Mouse (Mus musculus) lung, adult 18-20 months (tissue): ENCODE results near the gene Abcc6.
A peak's percentile ranks its signal among the peaks of the same experiment; 100 is the strongest.

ENCODE experiments used
- DNase-seq, 2 experiments: peaks; one replicate each; pipeline ENCODE4 v3.0.0; 2022; ENCODE audit warnings: mixed read lengths in 2 of 2

Gene Abcc6

GRCm38 (mm10) chr7:46030145-46030488, at the start of gene Abcc6:
Gene Abcc6, minus strand, starts transcription at chr7:46030302.
- peak in 1 of 2 experiments; percentile 20 for DNase-seq

GRCm38 (mm10) chr7:46077675-46078074, 47.6 kb upstream of the Abcc6 start:
- DNase-seq, result no peak

- no peak for DNase-seq
Measured at GRCm38 (mm10) chr7:46076844-46077243, 46.7 kb upstream of the Abcc6 start.

GRCm38 (mm10) chr7:46068831-46069230, 38.7 kb upstream of the Abcc6 start:
- DNase-seq, result no peak

- DNase-seq, result no peak
Measured at GRCm38 (mm10) chr7:46063296-46063695, 33.2 kb upstream of the Abcc6 start.

- DNase-seq, result no peak
Measured at GRCm38 (mm10) chr7:46061614-46062013, 31.5 kb upstream of the Abcc6 start.

- DNase-seq, result no peak
Measured at GRCm38 (mm10) chr7:46060688-46061087, 30.6 kb upstream of the Abcc6 start.

GRCm38 (mm10) chr7:46058882-46059281, 28.8 kb upstream of the Abcc6 start:
- DNase-seq, result no peak

GRCm38 (mm10) chr7:46053566-46053965, 23.5 kb upstream of the Abcc6 start:
- no peak for DNase-seq

- no peak for DNase-seq
Measured at GRCm38 (mm10) chr7:46052161-46052821, 22.2 kb upstream of the Abcc6 start.

GRCm38 (mm10) chr7:46049981-46050380, 19.9 kb upstream of the Abcc6 start:
- DNase-seq, result no peak

GRCm38 (mm10) chr7:46047873-46048562, 17.9 kb upstream of the Abcc6 start:
- no peak for DNase-seq

- DNase-seq, result no peak
Measured at GRCm38 (mm10) chr7:46045882-46046281, 15.8 kb upstream of the Abcc6 start.

- no peak for DNase-seq
Measured at GRCm38 (mm10) chr7:46044106-46044505, 14.0 kb upstream of the Abcc6 start.

- no peak for DNase-seq
Measured at GRCm38 (mm10) chr7:46039873-46040272, 9.8 kb upstream of the Abcc6 start.

- DNase-seq, result no peak
Measured at GRCm38 (mm10) chr7:46037433-46037832, 7.3 kb upstream of the Abcc6 start.

- DNase-seq, result no peak
Measured at GRCm38 (mm10) chr7:46035468-46035867, 5.4 kb upstream of the Abcc6 start.

- no peak for DNase-seq
Measured at GRCm38 (mm10) chr7:46034991-46035390, 4.9 kb upstream of the Abcc6 start.

GRCm38 (mm10) chr7:46033870-46034337, 3.8 kb upstream of the Abcc6 start:
- no peak for DNase-seq

- DNase-seq, result peak; percentile 96 to 97
Measured at GRCm38 (mm10) chr7:46033109-46033869, 3.2 kb upstream of the Abcc6 start, which contains the start of gene Nomo1. Gene Nomo1, plus strand, starts transcription at chr7:46033698.

GRCm38 (mm10) chr7:46031075-46031474, 973 bp upstream of the Abcc6 start:
- DNase-seq, result no peak

- DNase-seq, result no peak
Measured at GRCm38 (mm10) chr7:46029299-46030144, 580 bp downstream of the Abcc6 start.

- DNase-seq, result no peak
Measured at GRCm38 (mm10) chr7:46028681-46029080, 1.4 kb downstream of the Abcc6 start.
